Mouse (Mus musculus) neural tube, embryonic 11.5 days (tissue): Measurements from ENCODE around the gene Rhot2. TPM values are rescaled to one million over a fixed set of nuclear protein-coding genes. Genes with fewer than 3 reads are reported as not detected.

Experiments
- ATAC-seq: fragments of 200-750 bp; cut with Nextera tagmentation; 2 replicates; pipeline ENCODE4 v1.8.0; 2017; ENCODE audit warnings: moderate number of reproducible peaks, mild to moderate bottlenecking, moderate TSS enrichment, moderate library complexity; ENCODE audit not compliant: insufficient read depth, low FRiP score, low TSS enrichment
- DNase-seq: peaks from one replicate; pipeline ENCODE4 v3.0.0-alpha.2; 2015; ENCODE audit warnings: low spot score
- H3K27ac ChIP-seq: fragments of 300-500 bp; sonication (generic); 2 replicates; pipeline ENCODE4 v1.5.1; 2014; ENCODE audit warnings: low read depth, mild to moderate bottlenecking, low read length
- H3K27me3 ChIP-seq: fragments of 300-500 bp; sonication (generic); 2 replicates; pipeline ENCODE4 v1.6.1; 2014; ENCODE audit warnings: mild to moderate bottlenecking, low read length, mixed read lengths; ENCODE audit not compliant: control insufficient read depth, insufficient read depth
- H3K36me3 ChIP-seq: fragments of 300-500 bp; sonication (generic); 2 replicates; pipeline ENCODE4 v1.6.1; 2014; ENCODE audit warnings: mild to moderate bottlenecking, low read length, moderate library complexity, mixed read lengths; ENCODE audit not compliant: control insufficient read depth, insufficient read depth
- H3K4me1 ChIP-seq: fragments of 300-500 bp; sonication (generic); 2 replicates; pipeline ENCODE4 v1.6.1; 2014; ENCODE audit warnings: low read length, mixed read lengths; ENCODE audit not compliant: control insufficient read depth, insufficient read depth
- H3K4me2 ChIP-seq: fragments of 300-500 bp; sonication (generic); 2 replicates; pipeline ENCODE4 v1.6.1; 2014; ENCODE audit warnings: low read depth, mild to moderate bottlenecking, moderate library complexity
- H3K4me3 ChIP-seq: fragments of 300-500 bp; sonication (generic); 2 replicates; pipeline ENCODE4 v1.5.1; 2014; ENCODE audit warnings: low read depth, low read length
- H3K9ac ChIP-seq: fragments of 300-500 bp; sonication (generic); 2 replicates; pipeline ENCODE4 v1.6.1; 2014; ENCODE audit warnings: mild to moderate bottlenecking, low read length
- H3K9me3 ChIP-seq: fragments of 300-500 bp; sonication (generic); 2 replicates; pipeline ENCODE4 v1.6.1; 2016; ENCODE audit warnings: low read length; ENCODE audit not compliant: control insufficient read depth
- WGBS: fragments of 180-500 bp; shearing (Covaris S2); extraction: QIAGEN DNeasy Blood & Tissue Kit; methylation state at CpG from one replicate; pipeline ENCODE4 v1.1.7; 2014; 5-methylcytosine and 5-hydroxymethylcytosine counted together
- polyA plus RNA-seq: library from polyadenylated mRNA; unstranded; fragments of >200 nt; fragmentation: Nextera tagmentation; extraction: Ambion mirVana; gene quantifications from 2 replicates; pipeline ENCODE4 v1.2.1, GENCODE M21; 2014

Rhot2 gene
- polyA plus RNA-seq, 1 experiment from 2014 or later = 8.6 TPM

GRCm38 (mm10) chr17:25869498-25869897 lies 24.8 kb upstream of the Rhot2 start:
- no peaks in the 10 kb centered on the region for H3K27me3 ChIP-seq
- no peak overlapping the region for H3K9ac ChIP-seq
- ATAC-seq (no peak), DNase-seq (no peak)
- H3K27ac ChIP-seq = no peak overlapping the region
- no peaks in the 10 kb centered on the region for H3K9me3 ChIP-seq
- no peak overlapping the region for H3K4me2 ChIP-seq
- 92% methylated on average over 8 of the region's 8 CpGs for WGBS
- no peak overlapping the region for H3K4me3 ChIP-seq
- no peaks in the 10 kb centered on the region for H3K36me3 ChIP-seq
- peaks cover 13% of the 10 kb centered on the region for H3K4me1 ChIP-seq

- Histone ChIP-seq H3K36me3 (no peaks in the 10 kb centered on the region), H3K4me3 (peak within 1 kb of the TSS; percentile 85), H3K27ac (0 out of 2 replicates have a peak within 1 kb of the TSS, but pooled peaks have one; percentile 27), H3K4me1 (peaks cover 9% of the 10 kb centered on the region), H3K4me2 (peak within 1 kb of the TSS; percentile 96), H3K9me3 (no peaks in the 10 kb centered on the region), H3K9ac (peak within 1 kb of the TSS; percentile 66), H3K27me3 (no peaks in the 10 kb centered on the region)
- DNase-seq = peak; percentile 84
- WGBS = 0% methylated on average over 24 of the region's 24 CpGs
- peak; percentile 84; the same call in 1 of the 2 replicates for ATAC-seq
Observed at GRCm38 (mm10) chr17:25868601-25869191, 24.0 kb upstream of the Rhot2 start, which contains the start of gene Mcrip2. Mcrip2 (minus strand) TSS chr17:25868764.

- DNase-seq (peak; percentile 49), ATAC-seq (peak; percentile 61; the same call in 1 of the 2 replicates)
- Histone ChIP-seq H3K9me3 (no peaks in the 10 kb centered on the region), H3K36me3 (no peaks in the 10 kb centered on the region), H3K27ac (no peak overlapping the region), H3K9ac (peak overlapping the region; percentile 66), H3K4me1 (peaks cover 9% of the 10 kb centered on the region), H3K27me3 (no peaks in the 10 kb centered on the region), H3K4me3 (peak overlapping the region; percentile 85), H3K4me2 (peak overlapping the region; percentile 96)
- 1% methylated on average over 42 of the region's 42 CpGs for WGBS
Observed at GRCm38 (mm10) chr17:25867836-25868600, 23.4 kb upstream of the Rhot2 start.

GRCm38 (mm10) chr17:25867509-25867835 lies 22.8 kb upstream of the Rhot2 start:
- Histone ChIP-seq H3K27me3 (no peaks in the 10 kb centered on the region), H3K27ac (no peak overlapping the region), H3K36me3 (no peaks in the 10 kb centered on the region), H3K9me3 (no peaks in the 10 kb centered on the region), H3K4me2 (peak overlapping the region; percentile 96), H3K4me3 (peak overlapping the region; percentile 85; the same call in 1 of the 2 replicates), H3K9ac (peak overlapping the region; percentile 66; the same call in 1 of the 2 replicates), H3K4me1 (peaks cover 9% of the 10 kb centered on the region)
- 16% methylated on average over 7 of the region's 7 CpGs for WGBS
- ATAC-seq (no peak), DNase-seq (no peak)

GRCm38 (mm10) chr17:25866172-25866571 lies 21.5 kb upstream of the Rhot2 start:
- ATAC-seq = no peak
- Histone ChIP-seq H3K27me3 (no peaks in the 10 kb centered on the region), H3K27ac (no peak overlapping the region), H3K4me3 (no peak overlapping the region), H3K4me2 (no peak overlapping the region), H3K4me1 (peaks cover 13% of the 10 kb centered on the region), H3K9ac (no peak overlapping the region), H3K36me3 (no peaks in the 10 kb centered on the region), H3K9me3 (no peaks in the 10 kb centered on the region)
- DNase-seq = no peak
- WGBS = 93% methylated on average over 3 of the region's 3 CpGs

- Histone ChIP-seq H3K9ac (no peak overlapping the region), H3K4me1 (peaks cover 20% of the 10 kb centered on the region), H3K36me3 (no peaks in the 10 kb centered on the region), H3K4me3 (no peak overlapping the region), H3K27ac (no peak overlapping the region), H3K27me3 (no peaks in the 10 kb centered on the region), H3K4me2 (no peak overlapping the region), H3K9me3 (no peaks in the 10 kb centered on the region)
- ATAC-seq (no peak), DNase-seq (no peak)
- 92% methylated on average over 11 of the region's 11 CpGs for WGBS
Observed at GRCm38 (mm10) chr17:25865288-25865687, 20.6 kb upstream of the Rhot2 start.

GRCm38 (mm10) chr17:25864311-25864710 lies 19.7 kb upstream of the Rhot2 start:
- Histone ChIP-seq H3K36me3 (no peaks in the 10 kb centered on the region), H3K27ac (no peak overlapping the region), H3K4me2 (no peak overlapping the region), H3K4me1 (peaks cover 20% of the 10 kb centered on the region), H3K27me3 (no peaks in the 10 kb centered on the region), H3K9me3 (no peaks in the 10 kb centered on the region), H3K9ac (no peak overlapping the region), H3K4me3 (no peak overlapping the region)
- no peak for ATAC-seq
- WGBS = 93% methylated on average over 14 of the region's 14 CpGs
- DNase-seq = no peak

- H3K27me3 ChIP-seq = no peaks in the 10 kb centered on the region
- no peak for ATAC-seq
- DNase-seq = no peak
- H3K36me3 ChIP-seq = no peaks in the 10 kb centered on the region
- H3K9me3 ChIP-seq = no peaks in the 10 kb centered on the region
- no peak overlapping the region for H3K27ac ChIP-seq
- no peak overlapping the region for H3K4me3 ChIP-seq
- no peak overlapping the region for H3K9ac ChIP-seq
- peaks cover 18% of the 10 kb centered on the region for H3K4me1 ChIP-seq
- 87% methylated on average over 6 of the region's 6 CpGs for WGBS
- H3K4me2 ChIP-seq = no peak overlapping the region
Observed at GRCm38 (mm10) chr17:25863681-25864080, 19.0 kb upstream of the Rhot2 start.
